Comparison of ENCODE assay signal across 16 mouse cellular contexts in the genomic region with DNA sequence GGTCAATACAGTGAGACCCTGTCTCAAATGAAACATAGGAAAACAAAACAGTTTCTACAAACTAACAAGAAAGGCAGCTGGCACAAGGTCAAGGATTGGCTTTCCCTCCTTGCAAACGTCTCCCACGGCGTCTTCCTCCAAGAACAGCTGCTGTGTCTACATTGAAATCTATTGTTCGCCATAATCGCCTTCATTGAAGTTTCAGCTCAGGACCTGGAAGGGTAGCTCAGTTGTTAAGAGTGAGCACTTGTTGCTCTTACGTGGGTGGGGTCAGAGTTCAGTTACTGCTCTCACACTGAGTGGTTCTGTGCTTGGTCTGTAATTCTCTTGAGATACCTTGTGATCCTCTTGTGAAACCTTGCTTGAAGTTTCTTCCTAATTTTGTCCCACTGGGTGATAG.
"Had no signal": no experiment of that assay in that cellular context is flagged by ENCODE, and none has a peak within 500 bp of the region (broad histone marks: within the 10 kb centered on the region; RNA-seq: fewer than 3 reads in every experiment).

No protein-coding gene starts in this region.

- H3K4me3 ChIP-seq: liver, embryonic 15.5 days; lung, embryonic 15.5 days; megakaryocyte, embryonic 14.5 days; midbrain, embryonic 13.5 days; midbrain, embryonic 15.5 days; neural tube, embryonic 12.5 days; stomach, embryonic 15.5 days had no signal

- H3K27ac ChIP-seq: liver, embryonic 15.5 days; lung, embryonic 15.5 days; macrophage; midbrain, embryonic 13.5 days; midbrain, embryonic 15.5 days; neural tube, embryonic 12.5 days; stomach, embryonic 15.5 days; stomach, postnatal 0 days had no signal

- H3K9me3 ChIP-seq: liver, embryonic 15.5 days; lung, embryonic 15.5 days; midbrain, embryonic 13.5 days; midbrain, embryonic 15.5 days; neural tube, embryonic 12.5 days; stomach, embryonic 15.5 days had no signal

- H3K36me3 ChIP-seq: liver, embryonic 15.5 days; lung, embryonic 15.5 days; midbrain, embryonic 13.5 days; midbrain, embryonic 15.5 days; neural tube, embryonic 12.5 days; stomach, embryonic 15.5 days had no signal

- H3K4me1 ChIP-seq: lung, embryonic 15.5 days; midbrain, embryonic 13.5 days; midbrain, embryonic 15.5 days; neural tube, embryonic 12.5 days; stomach, embryonic 15.5 days had no signal

- DNase-seq: liver, postnatal 0 days; lung, adult 2 months; lung, postnatal 10 days; right cerebral cortex, postnatal 14 days; thymus, adult 2 months; thymus, postnatal 25 days; thymus, postnatal 4 days had no signal

- H3K27me3 ChIP-seq: liver, embryonic 15.5 days; lung, embryonic 15.5 days; megakaryocyte, embryonic 14.5 days; midbrain, embryonic 13.5 days; midbrain, embryonic 15.5 days; neural tube, embryonic 12.5 days; stomach, embryonic 15.5 days had no signal
